Mouse (Mus musculus) layer of hippocampus, postnatal 25 days (tissue): Measurements from ENCODE around the gene Fyn. TPM values are rescaled to one million over a fixed set of nuclear protein-coding genes. Genes with fewer than 3 reads are reported as not detected.
A peak's percentile ranks its signal among the peaks of the same experiment; 100 is the strongest.

Experiments used
- DNase-seq, 2 experiments: peaks; one replicate each; pipeline ENCODE4 v3.0.0; 2022; ENCODE audit warnings: mixed read lengths in 2 of 2, low spot score in 1 of 2; ENCODE audit errors: extremely low spot score in 1 of 2
- total RNA-seq, 2 experiments: library from RNA; stranded (reverse); gene quantifications; 2 replicates each; pipeline ENCODE4 v1.2.3; 2021

Fyn gene
- total RNA-seq, 2 experiments from 2014 or later, result 166 to 174 TPM

- no peak for DNase-seq
These were observed 41.5 kb downstream of the Fyn start for GRCm38 (mm10) chr10:39410151-39410649.

DNA sequence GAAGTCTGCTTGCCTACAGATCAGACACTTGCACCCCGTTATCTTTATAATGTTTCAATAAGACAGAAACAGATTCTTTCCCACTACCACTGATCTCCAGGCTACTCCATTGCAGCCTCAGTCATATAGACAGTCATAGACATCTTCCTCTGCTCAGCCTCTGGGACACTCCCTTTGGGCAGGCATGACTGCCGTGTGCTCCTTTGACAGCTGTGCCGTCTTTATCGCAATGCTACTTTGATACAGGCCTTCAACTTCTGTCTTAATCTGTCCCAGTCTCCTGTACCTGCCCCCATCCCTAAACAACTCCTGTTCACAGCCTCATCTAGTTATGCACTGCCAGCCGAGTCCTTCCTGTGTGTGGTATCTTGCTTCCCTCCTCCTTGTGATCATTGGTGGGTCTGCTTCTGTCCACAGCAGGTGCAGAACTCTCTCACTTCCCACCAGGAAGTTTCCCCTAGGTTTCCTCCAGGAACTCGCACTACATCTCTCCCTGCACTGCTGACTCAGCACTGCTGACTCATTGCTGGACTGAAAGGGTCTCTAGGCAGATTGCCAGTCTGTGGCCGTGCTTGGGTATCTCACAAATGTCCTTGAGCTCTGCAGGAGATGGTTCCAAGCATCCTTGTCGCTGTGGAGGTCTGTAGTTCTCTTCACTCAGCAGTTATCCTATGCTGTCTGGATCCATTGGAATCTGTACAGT lies 43.4 kb downstream of the Fyn start:
- no peak for DNase-seq

DNA sequence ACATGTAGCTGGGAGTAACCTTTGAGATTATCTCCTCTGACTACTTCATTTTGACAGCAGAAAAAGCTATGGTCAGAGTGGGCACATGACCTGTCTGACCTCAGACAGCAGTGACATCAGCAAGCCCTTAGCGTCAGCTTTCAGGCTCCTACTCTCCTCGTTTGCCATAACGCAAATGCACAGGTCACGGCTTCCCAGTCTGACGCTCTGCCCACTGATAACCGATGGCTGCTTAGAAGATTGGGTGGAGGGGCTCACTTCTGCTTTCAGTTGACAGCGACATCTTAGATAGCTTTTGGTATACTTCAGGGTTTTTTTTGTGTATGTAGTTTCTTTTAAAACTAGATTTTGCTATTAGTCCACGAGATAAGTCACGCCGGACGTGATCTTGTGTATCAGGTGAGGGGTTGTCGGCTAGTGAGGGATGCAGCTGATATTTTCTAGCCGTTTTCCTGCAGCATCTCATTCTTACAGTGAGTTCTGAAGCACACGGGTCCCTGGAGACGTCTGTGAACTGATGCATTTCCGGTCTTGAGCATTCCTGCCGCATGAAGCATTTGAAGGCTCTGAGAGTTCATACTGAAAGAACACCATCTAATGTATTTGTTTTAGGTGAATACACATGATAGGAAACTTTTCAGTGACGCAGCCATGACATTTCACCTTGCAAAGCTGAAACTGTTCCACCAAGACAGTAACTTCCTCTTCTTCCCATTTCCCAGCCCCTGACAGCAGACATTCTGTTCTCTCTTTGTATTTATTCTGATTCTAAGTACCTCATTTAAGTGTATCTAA lies 44.4 kb downstream of the Fyn start:
- DNase-seq, result no peak

GRCm38 (mm10) chr10:39414068-39414467 lies 45.4 kb downstream of the Fyn start:
- no peak for DNase-seq

- DNase-seq, result no peak
These were observed 46.9 kb downstream of the Fyn start for GRCm38 (mm10) chr10:39415586-39415985.

GRCm38 (mm10) chr10:39417611-39418010 lies 49.0 kb downstream of the Fyn start:
- no peak for DNase-seq

GRCm38 (mm10) chr10:39418395-39418794 lies 49.7 kb downstream of the Fyn start:
- no peak for DNase-seq

- peak in 1 of 2 experiments; percentile 38 for DNase-seq
These were observed 52.4 kb downstream of the Fyn start for GRCm38 (mm10) chr10:39420842-39421617.

GRCm38 (mm10) chr10:39421772-39422171 lies 53.1 kb downstream of the Fyn start:
- DNase-seq, result no peak

GRCm38 (mm10) chr10:39424643-39425042 lies 56.0 kb downstream of the Fyn start:
- DNase-seq, result no peak

- DNase-seq, result no peak
These were observed 57.4 kb downstream of the Fyn start for GRCm38 (mm10) chr10:39426033-39426432.

DNA sequence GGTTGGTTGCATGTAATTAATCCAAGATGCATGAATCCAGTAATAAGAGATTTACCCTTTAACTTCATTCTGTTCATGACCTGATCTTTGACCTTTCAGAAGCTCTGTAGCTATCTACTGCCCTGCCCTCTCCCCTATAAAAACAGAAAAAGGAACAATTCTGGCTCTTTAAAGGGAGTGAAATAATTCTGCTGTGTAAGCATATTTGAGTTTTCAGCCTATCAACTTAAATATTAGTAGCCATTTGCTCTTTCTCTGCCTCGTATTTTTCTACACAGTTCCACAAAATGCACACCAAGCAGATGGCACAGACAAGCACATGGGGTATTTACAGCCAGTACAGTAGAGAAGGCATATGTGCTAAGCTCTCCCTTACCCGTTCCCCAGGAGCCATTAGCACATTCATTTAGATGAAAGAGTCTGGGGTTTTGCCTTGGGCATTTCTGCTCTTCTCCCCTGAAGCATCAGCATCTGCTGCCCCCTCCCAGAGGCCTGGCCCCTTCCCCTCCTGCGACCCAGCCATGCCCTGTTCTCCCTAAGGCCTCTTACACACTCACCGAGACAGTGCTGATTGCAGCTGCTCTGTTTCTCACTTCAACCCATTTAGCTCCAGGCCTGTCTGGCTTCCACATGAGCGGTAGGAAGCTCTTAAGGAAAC lies 58.3 kb downstream of the Fyn start:
- DNase-seq, result no peak

DNA sequence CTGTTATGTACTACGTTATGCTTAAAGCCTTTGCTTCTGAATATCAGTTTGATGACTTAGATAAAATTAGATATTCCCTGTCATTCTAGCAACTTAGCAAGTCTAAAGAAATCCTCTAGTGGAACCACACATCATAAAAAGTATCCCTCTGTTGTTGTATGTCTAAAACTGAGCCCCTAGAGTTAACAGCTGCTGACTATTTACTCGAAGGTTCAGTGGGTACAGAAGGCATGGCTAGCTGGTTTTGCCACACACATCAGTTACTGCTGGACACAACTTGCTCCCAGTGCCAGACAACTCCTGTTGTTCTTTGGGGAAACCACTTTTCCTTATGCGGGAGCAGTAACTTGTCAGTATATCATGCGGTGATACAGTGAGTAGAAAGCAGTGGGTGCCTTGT lies 61.0 kb downstream of the Fyn start:
- no peak for DNase-seq

GRCm38 (mm10) chr10:39430074-39430764 lies 61.6 kb downstream of the Fyn start:
- DNase-seq, result no peak

- no peak for DNase-seq
These were observed 62.6 kb downstream of the Fyn start for GRCm38 (mm10) chr10:39431265-39431664.

DNA sequence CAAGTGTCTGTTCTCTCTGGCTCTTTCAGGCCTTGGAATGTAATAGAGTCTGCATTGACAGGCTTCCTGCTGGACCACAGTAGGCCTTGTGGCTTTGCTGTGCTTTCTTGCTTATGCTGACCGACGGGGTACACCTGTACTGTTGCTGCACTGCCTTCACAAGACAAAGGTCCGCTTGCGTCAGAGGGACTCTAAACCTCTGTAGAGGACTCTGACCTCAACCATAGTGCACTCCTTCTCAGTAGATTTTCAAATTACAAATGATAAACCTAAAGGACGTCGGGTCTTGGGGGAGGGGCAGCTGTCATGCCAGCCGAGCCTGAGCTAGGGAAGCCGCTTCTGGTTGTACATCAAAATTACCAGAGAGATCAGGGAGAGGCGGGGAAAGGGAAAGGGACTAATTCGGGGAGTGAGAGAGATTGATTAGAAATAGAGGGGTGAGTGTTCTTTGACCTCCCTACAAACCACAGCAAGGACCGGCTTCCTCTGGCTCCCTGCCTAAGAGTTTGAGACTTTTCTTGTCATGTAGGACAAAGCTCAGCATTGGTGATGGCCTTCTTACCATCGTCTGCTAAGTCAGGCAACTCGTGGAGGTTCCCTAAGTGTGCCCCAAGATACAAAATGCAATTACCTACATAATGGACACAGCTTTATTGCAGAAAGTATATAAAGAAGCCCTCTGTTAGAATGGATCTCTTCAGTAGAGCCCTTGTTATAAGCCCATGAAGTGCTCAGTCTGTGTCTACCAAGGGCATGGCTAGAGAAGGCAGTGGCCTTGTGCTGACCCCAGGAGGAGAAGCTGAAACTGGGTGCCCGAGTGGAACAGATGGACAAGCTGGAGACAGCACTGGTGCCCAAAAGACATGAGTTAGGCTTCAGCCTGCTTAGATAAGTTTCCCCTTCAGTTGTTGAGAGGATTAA lies 64.3 kb downstream of the Fyn start:
- DNase-seq, result no peak

GRCm38 (mm10) chr10:39433893-39434292 lies 65.2 kb downstream of the Fyn start:
- no peak for DNase-seq

GRCm38 (mm10) chr10:39434758-39435448 lies 66.2 kb downstream of the Fyn start:
- no peak for DNase-seq
